Mouse (Mus musculus) lung, adult 2 months (tissue): ENCODE measurements at regions not wholly inside any gene's neighbourhood (a gene's known extent, or its start where the extent isn't known, plus 50 kb on each side); places are given as distances from the start of the nearest gene placed in this dataset.

Experiments
- CTCF ChIP-seq: fragments of 200-500 bp; IDR thresholded peaks from 2 replicates; pipeline ENCODE4 v1.5.1; 2011; ENCODE audit warnings: mild to moderate bottlenecking, low read length, control low read depth; ENCODE audit not compliant: insufficient read depth
- POLR2A ChIP-seq: fragments of 200-500 bp; IDR thresholded peaks from 2 replicates; pipeline ENCODE4 v1.6.1; 2011; ENCODE audit warnings: low read depth, mild to moderate bottlenecking, control low read depth, low read length, borderline replicate concordance; ENCODE audit errors: extremely low read depth

DNA sequence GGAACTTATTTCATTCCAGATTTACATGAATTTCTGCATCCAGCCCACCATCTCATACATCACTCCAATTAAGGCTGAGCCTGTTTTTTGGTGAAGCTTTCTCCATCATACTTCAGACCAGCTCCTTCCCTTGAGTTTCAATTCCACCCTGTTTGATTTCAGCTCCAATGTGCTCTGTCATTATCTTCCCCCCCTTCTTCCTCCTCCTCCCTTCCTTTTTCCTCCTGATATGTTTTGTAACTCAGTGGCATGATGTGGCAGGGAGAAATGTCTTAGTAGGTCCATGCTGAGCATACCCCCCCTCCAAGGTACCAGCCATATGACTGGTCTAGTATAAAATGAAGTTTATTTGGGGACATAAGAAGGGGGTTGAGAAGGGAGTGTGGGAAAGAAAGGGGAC, 420.8 kb downstream of the Atp23 start:
- TF ChIP-seq POLR2A (no peak), CTCF (no peak)
